Mouse (Mus musculus): ENCODE results near the gene Mlxip.

GRCm38 (mm10) chr5:123438381-123438780, 43.8 kb downstream of the Mlxip start:
- TF ChIP-seq CTCF (IDR thresholded peaks at IDR 0.05) (no peak), EP300 (IDR thresholded peaks at IDR 0.05) (no peak)

All from lung, postnatal 0 days (tissue).